Mouse (Mus musculus) brain, embryonic 14.5 days (tissue): Measurements from ENCODE around the gene Eif4a3.

Experiments
- CTCF ChIP-seq: fragments of 200-500 bp; IDR thresholded peaks from 2 replicates; pipeline ENCODE4 v1.5.1; 2012; ENCODE audit warnings: inconsistent platforms, mild to moderate bottlenecking, moderate library complexity, borderline replicate concordance; ENCODE audit not compliant: insufficient read depth, insufficient read length; ENCODE audit errors: extremely low read depth
- POLR2A ChIP-seq: fragments of 200-500 bp; IDR thresholded peaks from 2 replicates; pipeline ENCODE4 v1.6.1; 2012; ENCODE audit warnings: mild to moderate bottlenecking, inconsistent platforms, borderline replicate concordance; ENCODE audit not compliant: poor library complexity, insufficient read depth, insufficient read length, severe bottlenecking; ENCODE audit errors: extremely low read depth

DNA sequence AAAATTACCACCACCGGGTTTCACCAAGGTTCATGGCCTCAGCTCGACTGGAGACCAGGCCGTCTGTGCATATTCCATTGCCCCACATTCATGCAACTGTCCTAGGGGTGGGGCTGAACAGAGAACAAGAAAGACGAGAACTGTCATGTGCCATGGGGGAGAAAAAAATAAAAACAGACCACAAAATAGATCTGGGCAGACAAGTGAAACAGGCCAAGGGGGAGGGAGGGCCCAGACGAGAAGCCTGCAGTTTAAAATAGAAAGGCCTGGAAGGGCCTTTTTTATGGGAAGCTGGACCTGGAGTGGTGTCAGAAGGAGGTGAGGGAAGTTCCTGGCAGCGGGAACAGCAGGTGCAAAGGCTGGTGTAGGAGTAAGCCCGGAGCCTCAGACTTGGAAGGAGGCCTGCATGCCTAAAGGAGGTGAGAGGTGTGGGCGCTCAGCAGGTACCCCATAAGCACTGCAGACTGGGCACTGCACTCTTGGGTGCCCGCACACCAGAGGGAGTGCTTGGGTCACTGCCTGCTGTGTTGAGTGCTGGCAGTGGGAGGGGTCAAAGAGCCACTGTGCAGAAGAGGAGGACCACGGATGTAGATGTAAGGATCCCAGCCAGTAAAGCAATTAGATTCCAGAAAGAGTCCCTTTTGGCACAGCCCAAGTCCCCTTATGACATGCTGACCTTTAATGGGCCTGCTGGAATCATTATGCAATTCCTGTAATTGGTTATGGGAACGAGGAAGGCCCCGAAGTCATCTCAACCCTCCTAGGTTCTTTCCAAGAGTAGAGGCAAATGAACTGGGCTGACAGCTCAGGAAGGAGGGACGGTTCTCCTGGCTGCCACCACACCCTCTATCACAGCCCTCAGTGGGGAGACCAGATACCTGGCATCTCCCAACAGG lies 7.1 kb upstream of the Eif4a3 start:
- TF ChIP-seq CTCF: no peak
- TF ChIP-seq POLR2A: no peak
